Mouse (Mus musculus) MEL (cell line): ENCODE data around the gene Csnk1d. TPM values are rescaled to one million over a fixed set of nuclear protein-coding genes. Genes with fewer than 3 reads are reported as not detected.

Experiments used
- DNase-seq: peaks from one replicate; pipeline ENCODE4 v3.0.0; 2011; ENCODE audit warnings: low read depth, low spot score
- H3K27ac ChIP-seq: 2 replicates; pipeline ENCODE4 v1.5.1; 2012; ENCODE audit warnings: low read depth, mild to moderate bottlenecking, control low read depth, low read length, moderate library complexity; ENCODE audit not compliant: control insufficient read depth
- H3K27me3 ChIP-seq, 2 experiments: fragments of 150-350 bp in 1 of 2; sonication (generic) in 1 of 2; 2 replicates each; pipeline ENCODE4 v1.6.1; 2012; ENCODE audit warnings: low read length in 2 of 2, mild to moderate bottlenecking in 2 of 2, improper control_type of control experiment in 1 of 2, moderate library complexity in 1 of 2; ENCODE audit not compliant: insufficient read depth in 2 of 2, control insufficient read depth in 1 of 2
- H3K36me3 ChIP-seq, 2 experiments: 2 replicates each; pipeline ENCODE4 v1.6.1; 2012 to 2014; ENCODE audit warnings: low read length in 2 of 2, improper control_type of control experiment in 1 of 2, inconsistent platforms in 1 of 2, mild to moderate bottlenecking in 1 of 2; ENCODE audit not compliant: insufficient read depth in 2 of 2, control insufficient read depth in 1 of 2
- H3K4me1 ChIP-seq, 2 experiments: fragments of 150-350 bp in 1 of 2; sonication (generic) in 1 of 2; 2 replicates each; pipeline ENCODE4 v1.6.1; 2012; ENCODE audit warnings: low read length in 2 of 2, improper control_type of control experiment in 1 of 2, mild to moderate bottlenecking in 1 of 2; ENCODE audit not compliant: insufficient read depth in 2 of 2, control insufficient read depth in 1 of 2
- H3K4me3 ChIP-seq, 2 experiments: fragments of 150-350 bp in 1 of 2; sonication (generic) in 1 of 2; 2 replicates each; pipeline ENCODE4 v1.5.1; 2012; ENCODE audit warnings: low read depth in 2 of 2, low read length in 2 of 2, mild to moderate bottlenecking in 2 of 2, moderate library complexity in 2 of 2, control low read depth in 1 of 2, improper control_type of control experiment in 1 of 2; ENCODE audit not compliant: control insufficient read depth in 1 of 2, insufficient read depth in 1 of 2
- H3K79me2 ChIP-seq: 2 replicates; pipeline ENCODE4 v1.6.1; 2012; ENCODE audit warnings: mild to moderate bottlenecking, low read length, moderate library complexity; ENCODE audit not compliant: control insufficient read depth, poor library complexity, insufficient read depth
- H3K9ac ChIP-seq: 2 replicates; pipeline ENCODE4 v1.6.1; 2012; ENCODE audit warnings: low read depth, mild to moderate bottlenecking, control low read depth, low read length, moderate library complexity; ENCODE audit not compliant: control insufficient read depth, poor library complexity, severe bottlenecking
- H3K9me3 ChIP-seq: fragments of 150-350 bp; sonication (generic); replicated peaks from 2 replicates; pipeline ENCODE4 v1.6.1; 2012; ENCODE audit warnings: mild to moderate bottlenecking, low read length, improper control_type of control experiment, moderate library complexity; ENCODE audit not compliant: insufficient read depth
- BHLHE40 ChIP-seq: IDR thresholded peaks from 2 replicates; pipeline ENCODE4 v1.6.1; 2012; ENCODE audit warnings: low read depth, mild to moderate bottlenecking, inconsistent platforms, low read length, improper control_type of control experiment, borderline replicate concordance
- CHD1 ChIP-seq: IDR thresholded peaks from 2 replicates; pipeline ENCODE4 v1.6.1; 2012; ENCODE audit warnings: low read depth, mild to moderate bottlenecking, inconsistent platforms, low read length, improper control_type of control experiment
- CHD2 ChIP-seq: IDR thresholded peaks from 2 replicates; pipeline ENCODE4 v1.6.1; 2011; ENCODE audit warnings: low read length, improper control_type of control experiment
- CTCF ChIP-seq, 3 experiments: IDR thresholded peaks in 2 of 3; conservative IDR thresholded peaks in 1 of 3; 2 replicates each; pipeline ENCODE4 v1.5.1; 2011 to 2012; ENCODE audit warnings: low read length in 3 of 3, low read depth in 2 of 3, mild to moderate bottlenecking in 2 of 3, improper control_type of control experiment in 1 of 3, inconsistent platforms in 1 of 3, mixed read lengths in 1 of 3, moderate library complexity in 1 of 3; ENCODE audit not compliant: control insufficient read depth in 1 of 3, insufficient read depth in 1 of 3, poor library complexity in 1 of 3, severe bottlenecking in 1 of 3
- E2F4 ChIP-seq: IDR thresholded peaks from 2 replicates; pipeline ENCODE4 v1.6.1; 2011; ENCODE audit warnings: low read depth, low read length, improper control_type of control experiment, borderline replicate concordance
- EP300 ChIP-seq, 2 experiments: IDR thresholded peaks; 2 replicates each; pipeline ENCODE4 v1.6.1; 2011; ENCODE audit warnings: improper control_type of control experiment in 2 of 2, low read length in 2 of 2, low read depth in 1 of 2, mild to moderate bottlenecking in 1 of 2
- ETS1 ChIP-seq: IDR thresholded peaks from 2 replicates; pipeline ENCODE4 v1.6.1; 2012; ENCODE audit warnings: low read depth, mild to moderate bottlenecking, inconsistent platforms, low read length, improper control_type of control experiment, moderate library complexity
- GATA1 ChIP-seq: IDR thresholded peaks from 2 replicates; pipeline ENCODE4 v1.6.1; 2011; ENCODE audit warnings: low read depth, low read length, improper control_type of control experiment
- HCFC1 ChIP-seq: IDR thresholded peaks from 2 replicates; pipeline ENCODE4 v1.6.1; 2012; ENCODE audit warnings: low read depth, mild to moderate bottlenecking, inconsistent platforms, low read length, improper control_type of control experiment, moderate library complexity
- JUND ChIP-seq: IDR thresholded peaks from 2 replicates; pipeline ENCODE4 v1.6.1; 2011; ENCODE audit warnings: low read depth, mild to moderate bottlenecking, improper control_type of control experiment, low read length
- MAFK ChIP-seq: IDR thresholded peaks from 2 replicates; pipeline ENCODE4 v1.6.1; 2011; ENCODE audit warnings: low read depth, mild to moderate bottlenecking, low read length, improper control_type of control experiment, borderline replicate concordance
- MAX ChIP-seq: IDR thresholded peaks from 2 replicates; pipeline ENCODE4 v1.6.1; 2011; ENCODE audit warnings: low read length, improper control_type of control experiment
- MAZ ChIP-seq: IDR thresholded peaks from 2 replicates; pipeline ENCODE4 v1.6.1; 2012; ENCODE audit warnings: low read depth, mild to moderate bottlenecking, inconsistent platforms, low read length, improper control_type of control experiment
- MEF2A ChIP-seq: IDR thresholded peaks from 2 replicates; pipeline ENCODE4 v1.6.1; 2014; ENCODE audit warnings: low read depth, mild to moderate bottlenecking, inconsistent platforms, low read length, improper control_type of control experiment; ENCODE audit not compliant: poor library complexity, insufficient replicate concordance, severe bottlenecking; ENCODE audit errors: extremely low read depth
- MXI1 ChIP-seq: IDR thresholded peaks from 2 replicates; pipeline ENCODE4 v1.6.1; 2011; ENCODE audit warnings: mild to moderate bottlenecking, low read depth, low read length, improper control_type of control experiment
- MYC ChIP-seq: IDR thresholded peaks from 2 replicates; pipeline ENCODE4 v1.6.1; 2011; ENCODE audit warnings: low read depth, mild to moderate bottlenecking, low read length, improper control_type of control experiment, moderate library complexity
- NELFE ChIP-seq: IDR thresholded peaks from 2 replicates; pipeline ENCODE4 v1.6.1; 2011; ENCODE audit warnings: low read depth, low read length, improper control_type of control experiment
- POLR2AphosphoS2 ChIP-seq: IDR thresholded peaks from 2 replicates; pipeline ENCODE4 v1.6.1; 2011; ENCODE audit warnings: low read length, improper control_type of control experiment
- POLR2AphosphoS5 ChIP-seq: IDR thresholded peaks from 2 replicates; pipeline ENCODE4 v1.6.1; 2012; ENCODE audit warnings: low read depth, borderline replicate concordance, mild to moderate bottlenecking, inconsistent platforms, low read length, moderate library complexity, mixed read lengths
- RAD21 ChIP-seq: IDR thresholded peaks from 2 replicates; pipeline ENCODE4 v1.6.1; 2011; ENCODE audit warnings: mild to moderate bottlenecking, low read depth, low read length, improper control_type of control experiment
- RCOR1 ChIP-seq: IDR thresholded peaks from 2 replicates; pipeline ENCODE4 v1.6.1; 2012; ENCODE audit warnings: low read depth, mild to moderate bottlenecking, inconsistent platforms, low read length, improper control_type of control experiment
- SIN3A ChIP-seq: IDR thresholded peaks from 2 replicates; pipeline ENCODE4 v1.6.1; 2012; ENCODE audit warnings: low read length, improper control_type of control experiment, inconsistent platforms
- SMC3 ChIP-seq: IDR thresholded peaks from 2 replicates; pipeline ENCODE4 v1.6.1; 2011; ENCODE audit warnings: low read depth, low read length, improper control_type of control experiment
- TAL1 ChIP-seq: IDR thresholded peaks from 2 replicates; pipeline ENCODE4 v1.6.1; 2012; ENCODE audit warnings: mild to moderate bottlenecking, inconsistent platforms, low read length, moderate library complexity, mixed read lengths
- TCF12 ChIP-seq: IDR thresholded peaks from 2 replicates; pipeline ENCODE4 v1.6.1; 2014; ENCODE audit warnings: low read depth, mild to moderate bottlenecking, inconsistent platforms, low read length, improper control_type of control experiment, moderate library complexity
- ZC3H11A ChIP-seq: IDR thresholded peaks from 2 replicates; pipeline ENCODE4 v1.6.1; 2012; ENCODE audit warnings: low read depth, mild to moderate bottlenecking, inconsistent platforms, low read length, improper control_type of control experiment
- ZKSCAN1 ChIP-seq: IDR thresholded peaks from 2 replicates; pipeline ENCODE4 v1.6.1; 2012; ENCODE audit warnings: low read depth, mild to moderate bottlenecking, inconsistent platforms, low read length, improper control_type of control experiment, moderate library complexity
- ZMIZ1 ChIP-seq: IDR thresholded peaks from 2 replicates; pipeline ENCODE4 v1.6.1; 2012; ENCODE audit warnings: low read depth, mild to moderate bottlenecking, inconsistent platforms, low read length, improper control_type of control experiment, moderate library complexity
- ZNF384 ChIP-seq: IDR thresholded peaks from 2 replicates; pipeline ENCODE4 v1.6.1; 2012; ENCODE audit warnings: low read depth, mild to moderate bottlenecking, inconsistent platforms, low read length, improper control_type of control experiment
- polyA plus RNA-seq, 2 experiments: library from polyadenylated mRNA; stranded (reverse) in 1 of 2; unstranded in 1 of 2; fragments of >175 nt in 1 of 2; fragments of >200 nt in 1 of 2; gene quantifications; 2 replicates each; pipeline versions ENCODE4 v1.2.1 to v1.2.4; 2012; ENCODE audit warnings: low replicate concordance in 2 of 2, low read depth in 1 of 2; ENCODE audit not compliant: insufficient read length in 2 of 2, insufficient read depth in 1 of 2, missing spikeins in 1 of 2
- total RNA-seq: library from RNA; depleted of rRNA; stranded (reverse); fragments of 300-350 nt; gene quantifications from 2 replicates; pipeline ENCODE4 v1.2.3, GENCODE M21; 2012

Gene Csnk1d
- total and polyA plus RNA-seq, 3 experiments = 83.2 to 329 (median 121) TPM

DNA sequence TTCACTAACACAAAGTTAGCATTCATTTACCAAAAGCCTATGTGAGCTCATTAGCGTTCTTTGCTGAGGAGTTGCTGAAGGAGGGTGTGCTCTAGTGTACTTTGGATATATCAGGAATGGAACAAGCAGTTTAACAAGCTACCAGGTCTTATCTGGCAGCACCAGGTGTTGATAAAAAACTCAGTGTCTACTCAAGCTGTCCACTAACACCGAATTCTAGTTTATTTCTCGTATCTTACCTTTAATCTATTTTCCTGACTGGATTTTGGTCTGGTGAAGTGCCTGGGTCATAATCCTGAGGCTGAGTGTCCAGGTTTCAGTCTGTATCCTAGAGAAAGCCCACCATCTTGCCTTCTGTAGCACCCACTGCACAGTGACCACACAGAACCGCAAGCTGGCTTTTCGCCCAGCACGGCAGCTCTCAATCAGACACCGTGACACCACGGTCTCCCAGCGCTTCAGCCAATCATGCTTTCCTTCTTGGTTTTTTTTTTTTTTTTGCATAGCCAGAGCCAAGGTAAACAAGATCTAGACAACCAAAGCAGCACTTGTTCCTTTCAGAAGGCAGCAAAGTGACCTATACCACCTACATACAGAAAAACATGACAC, 10.6 kb downstream of the Csnk1d start:
- peaks cover 24 to 34% of the 10 kb centered on the region in 2 experiments for H3K4me1 ChIP-seq
- no peaks in the 10 kb centered on the region for H3K27me3 ChIP-seq
- peak; percentile 97 for DNase-seq
- peaks cover 53 to 69% of the 10 kb centered on the region in 2 experiments for H3K36me3 ChIP-seq
- no peak overlapping the region for H3K4me3 ChIP-seq
- H3K9me3 ChIP-seq = no peaks in the 10 kb centered on the region
- no peak overlapping the region for H3K9ac ChIP-seq
- TF ChIP-seq RAD21 = no peak
- TF ChIP-seq ZC3H11A = peak; percentile 16; the same call in 1 of the 2 replicates
- TF ChIP-seq POLR2AphosphoS2 = no peak; the same call in 1 of the 2 replicates
- no peak for TF ChIP-seq CHD1
- peak; percentile 62 for TF ChIP-seq SIN3A
- TF ChIP-seq ETS1 = peak; percentile 89
- TF ChIP-seq TCF12 = peak; percentile 95
- peak; percentile 96 for TF ChIP-seq TAL1
- peak; percentile 98 for TF ChIP-seq ZNF384
- TF ChIP-seq HCFC1 = peak; percentile 21; the same call in 1 of the 2 replicates
- TF ChIP-seq ZMIZ1 = peak; percentile 11
- no peak for TF ChIP-seq POLR2AphosphoS5
- no peak; the same call in 1 of the 2 replicates for TF ChIP-seq MAX
- peak; percentile 44; the same call in 1 of the 2 replicates for TF ChIP-seq BHLHE40
- peak; percentile 54; the same call in 1 of the 2 replicates for TF ChIP-seq MAFK
- no peak for TF ChIP-seq MEF2A
- peak; percentile 91 to 96 for TF ChIP-seq EP300 (IDR thresholded peaks at IDR 0.05; ENCODE audit: low read depth in 1 of 2, low read length in 2 of 2)
- TF ChIP-seq CHD2 = no peak; the same call in 1 of the 2 replicates
- TF ChIP-seq SMC3 = no peak
- peak; percentile 49; the same call in 1 of the 2 replicates for TF ChIP-seq MYC
- TF ChIP-seq JUND = no peak
- no peak for TF ChIP-seq NELFE
- TF ChIP-seq GATA1 = peak; percentile 100
- peak; percentile 51 for TF ChIP-seq MXI1
- TF ChIP-seq CTCF (IDR thresholded peaks at IDR 0.05 in 2 of 3, conservative IDR thresholded peaks at IDR 0.05 in 1 of 3; ENCODE audit: control insufficient read depth in 1 of 3, insufficient read depth in 1 of 3, low read depth in 2 of 3, low read length in 3 of 3, poor library complexity in 1 of 3, severe bottlenecking in 1 of 3) = no peak
- TF ChIP-seq E2F4 = no peak
- peak; percentile 53; the same call in 1 of the 2 replicates for TF ChIP-seq ZKSCAN1
- TF ChIP-seq MAZ = peak; percentile 21; the same call in 1 of the 2 replicates
- peak; percentile 86 for TF ChIP-seq RCOR1
- TF ChIP-seq, all 39 proteins: peak for 17
- H3K27ac ChIP-seq = peak overlapping the region; percentile 87
- peaks cover 41% of the 10 kb centered on the region for H3K79me2 ChIP-seq
